Mouse (Mus musculus): ENCODE measurements around the gene Tbxa2r. TPM values are rescaled to one million over a fixed set of nuclear protein-coding genes. Genes with fewer than 3 reads are reported as not detected.

Gene Tbxa2r
- polyA plus RNA-seq, 1 experiment from 2014 or later, result 23.1 TPM

DNA sequence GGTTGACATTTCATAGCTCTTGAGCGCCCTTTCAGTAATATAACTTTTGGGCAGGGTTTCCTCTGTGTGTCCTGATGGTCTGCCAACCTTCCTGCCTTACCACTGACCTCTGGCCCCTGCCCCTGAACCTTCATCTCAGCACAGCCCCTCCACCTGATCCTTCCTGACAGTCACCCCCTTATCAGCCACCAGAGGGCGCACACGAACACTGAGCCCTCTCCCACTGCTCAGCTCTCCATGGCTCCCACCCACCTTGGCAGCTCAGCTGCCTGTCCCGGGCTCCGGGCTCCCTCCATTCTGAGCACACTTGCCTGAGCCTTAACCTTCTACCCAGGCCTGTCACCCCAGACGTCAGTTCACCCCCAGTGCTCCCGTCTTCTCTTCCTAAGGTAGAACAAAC is 39.3 kb upstream of the Tbxa2r start:
- H3K36me3 ChIP-seq (ENCODE audit: control insufficient read depth, insufficient read depth, low read length), result no peaks in the 10 kb centered on the region
- no peaks in the 10 kb centered on the region for H3K9me3 ChIP-seq (ENCODE audit: control insufficient read depth, low read depth, low read length)
- ATAC-seq (ENCODE audit: insufficient number of reproducible peaks, insufficient read depth, low FRiP score, low read depth), result no peak
- no peak overlapping the region for H3K4me3 ChIP-seq (ENCODE audit: low read depth, low read length)
- WGBS, result under 1% methylated on average over 7 of the region's 7 CpGs
- H3K4me1 ChIP-seq (ENCODE audit: control insufficient read depth, insufficient read depth, low read length), result peaks cover 15% of the 10 kb centered on the region
- no peak overlapping the region for H3K9ac ChIP-seq (replicated peaks; ENCODE audit: low read depth, low read length)
- H3K4me2 ChIP-seq (replicated peaks; ENCODE audit: low read depth, low read length), result peak overlapping the region; percentile 27; the same call in 1 of the 2 replicates
- H3K27me3 ChIP-seq (ENCODE audit: control insufficient read depth, insufficient read depth, low read length), result peaks cover 9% of the 10 kb centered on the region; the same call in 1 of the 2 replicates
- H3K27ac ChIP-seq (ENCODE audit: low read length), result no peak overlapping the region

DNA sequence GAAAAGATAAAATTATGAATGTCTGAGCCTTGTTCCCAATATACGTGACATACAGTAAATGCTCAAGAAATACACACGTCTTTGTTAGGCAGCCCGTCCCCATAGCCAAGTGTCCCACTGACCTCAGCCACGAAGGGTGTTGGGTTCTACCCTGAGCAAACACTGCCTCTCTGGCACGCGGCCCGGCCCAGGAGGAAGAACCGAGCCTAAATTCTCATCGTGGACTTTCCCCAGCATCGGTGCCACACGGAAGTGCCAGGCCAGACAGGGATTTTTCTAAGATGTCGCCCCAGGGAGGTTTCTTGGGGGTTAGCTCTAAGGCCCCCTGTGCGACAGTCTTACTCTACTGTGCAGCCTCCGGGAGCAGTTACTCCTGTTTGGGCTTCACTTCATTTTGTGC is 38.7 kb upstream of the Tbxa2r start:
- ATAC-seq (ENCODE audit: insufficient number of reproducible peaks, insufficient read depth, low FRiP score, low read depth), result no peak
- Histone ChIP-seq H3K4me3 (ENCODE audit: low read depth, low read length) (no peak overlapping the region), H3K9me3 (ENCODE audit: control insufficient read depth, low read depth, low read length) (no peaks in the 10 kb centered on the region), H3K4me2 (replicated peaks; ENCODE audit: low read depth, low read length) (peak overlapping the region; percentile 27), H3K27me3 (ENCODE audit: control insufficient read depth, insufficient read depth, low read length) (peaks cover 6% of the 10 kb centered on the region; the same call in 1 of the 2 replicates), H3K36me3 (ENCODE audit: control insufficient read depth, insufficient read depth, low read length) (no peaks in the 10 kb centered on the region), H3K9ac (replicated peaks; ENCODE audit: low read depth, low read length) (no peak overlapping the region), H3K4me1 (ENCODE audit: control insufficient read depth, insufficient read depth, low read length) (peaks cover 20% of the 10 kb centered on the region), H3K27ac (ENCODE audit: low read length) (no peak overlapping the region)
- 55% methylated on average over 14 of the region's 14 CpGs for WGBS

DNA sequence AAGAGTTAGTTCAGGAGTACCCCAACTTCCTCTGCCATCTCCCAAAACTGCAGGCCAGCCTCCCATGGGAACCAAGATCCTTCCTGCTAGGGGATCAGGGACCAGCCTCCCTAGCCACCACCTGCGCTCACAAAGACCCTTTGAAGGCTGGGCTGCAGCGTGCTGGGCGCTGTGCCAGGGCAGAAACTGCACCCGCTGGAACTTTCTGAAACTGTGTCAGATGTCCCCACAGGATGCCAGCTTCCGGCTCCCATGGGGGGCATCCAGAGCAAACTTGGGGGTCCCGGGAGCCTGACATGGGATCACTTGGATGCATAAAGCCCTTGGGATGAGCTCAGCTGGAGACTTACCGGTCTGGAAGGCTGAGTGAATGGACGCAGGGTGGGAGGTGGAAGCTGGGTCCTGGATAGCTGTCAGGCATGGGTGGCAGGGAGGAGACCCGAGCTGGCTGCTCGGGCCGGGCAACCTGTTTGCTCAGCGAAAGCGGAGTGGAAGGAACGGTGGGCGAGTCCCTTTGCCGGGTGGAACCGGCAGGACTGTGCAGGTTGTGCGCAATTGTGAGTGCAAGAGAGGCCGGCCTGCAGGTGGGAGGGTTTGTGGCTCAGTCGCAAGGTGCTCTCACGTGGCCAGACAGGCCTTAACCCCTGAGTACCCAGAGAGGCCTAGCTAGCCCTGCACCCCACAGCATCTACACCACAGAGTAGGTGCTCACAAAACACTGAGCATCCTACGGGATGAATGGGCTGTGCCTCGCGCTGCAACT is 37.7 kb upstream of the Tbxa2r start:
- H3K36me3 ChIP-seq (ENCODE audit: control insufficient read depth, insufficient read depth, low read length), result no peaks in the 10 kb centered on the region
- H3K4me2 ChIP-seq (replicated peaks; ENCODE audit: low read depth, low read length), result peak overlapping the region; percentile 27
- 13% methylated on average over 24 of the region's 24 CpGs for WGBS
- H3K4me1 ChIP-seq (ENCODE audit: control insufficient read depth, insufficient read depth, low read length), result peaks cover 23% of the 10 kb centered on the region
- H3K9me3 ChIP-seq (ENCODE audit: control insufficient read depth, low read depth, low read length), result no peaks in the 10 kb centered on the region
- H3K4me3 ChIP-seq (ENCODE audit: low read depth, low read length), result peak overlapping the region; percentile 18
- H3K9ac ChIP-seq (replicated peaks; ENCODE audit: low read depth, low read length), result 0 out of 2 replicates have a peak overlapping the region, but pooled peaks have one; percentile 4
- ATAC-seq (ENCODE audit: insufficient number of reproducible peaks, insufficient read depth, low FRiP score, low read depth), result no peak
- H3K27me3 ChIP-seq (ENCODE audit: control insufficient read depth, insufficient read depth, low read length), result no peaks in the 10 kb centered on the region; the same call in 1 of the 2 replicates
- H3K27ac ChIP-seq (ENCODE audit: low read length), result peak overlapping the region; percentile 27

DNA sequence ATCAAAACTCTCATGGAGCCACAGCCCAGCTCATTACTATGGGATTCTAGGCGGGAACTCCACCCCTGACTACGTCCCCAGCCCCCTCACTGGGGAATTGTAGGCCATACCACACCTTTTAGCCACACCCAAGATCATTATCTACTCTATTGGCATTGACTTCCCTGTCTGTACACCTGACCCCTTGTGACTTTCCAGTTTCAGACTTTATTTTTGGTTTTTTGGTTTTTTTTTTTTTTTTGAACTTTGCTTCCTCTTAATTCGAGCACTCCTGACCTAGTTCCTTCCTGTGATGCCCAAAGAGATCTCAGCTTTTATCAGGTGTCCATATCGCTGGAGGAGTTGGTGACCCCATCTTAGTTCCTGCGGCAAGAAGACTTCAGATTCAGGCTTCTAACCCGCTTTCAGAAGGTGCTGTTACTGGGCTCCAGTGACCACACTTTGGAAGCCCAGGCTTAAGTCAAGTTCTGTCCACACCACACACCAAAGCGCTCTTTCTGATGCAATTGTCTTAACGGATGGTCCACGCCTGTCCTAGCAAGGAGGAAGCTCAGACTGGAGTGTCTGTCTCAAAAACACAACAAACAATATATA is 36.9 kb upstream of the Tbxa2r start, which contains the start of gene Tjp3:
Gene Tjp3 (minus strand): TSS at position 71 of the 594 bp plus-strand sequence.
- 64% methylated on average over 9 of the region's 9 CpGs for WGBS
- H3K9me3 ChIP-seq (ENCODE audit: control insufficient read depth, low read depth, low read length), result no peaks in the 10 kb centered on the region
- H3K9ac ChIP-seq (replicated peaks; ENCODE audit: low read depth, low read length), result 0 out of 2 replicates have a peak within 1 kb of the TSS, but pooled peaks have one; percentile 4
- peaks cover 23% of the 10 kb centered on the region for H3K4me1 ChIP-seq (ENCODE audit: control insufficient read depth, insufficient read depth, low read length)
- ATAC-seq (ENCODE audit: insufficient number of reproducible peaks, insufficient read depth, low FRiP score, low read depth), result no peak
- no peaks in the 10 kb centered on the region; the same call in 1 of the 2 replicates for H3K27me3 ChIP-seq (ENCODE audit: control insufficient read depth, insufficient read depth, low read length)
- H3K27ac ChIP-seq (ENCODE audit: low read length), result peak within 1 kb of the TSS; percentile 27
- no peaks in the 10 kb centered on the region for H3K36me3 ChIP-seq (ENCODE audit: control insufficient read depth, insufficient read depth, low read length)
- H3K4me3 ChIP-seq (ENCODE audit: low read depth, low read length), result peak within 1 kb of the TSS; percentile 82
- H3K4me2 ChIP-seq (replicated peaks; ENCODE audit: low read depth, low read length), result peak within 1 kb of the TSS; percentile 27

DNA sequence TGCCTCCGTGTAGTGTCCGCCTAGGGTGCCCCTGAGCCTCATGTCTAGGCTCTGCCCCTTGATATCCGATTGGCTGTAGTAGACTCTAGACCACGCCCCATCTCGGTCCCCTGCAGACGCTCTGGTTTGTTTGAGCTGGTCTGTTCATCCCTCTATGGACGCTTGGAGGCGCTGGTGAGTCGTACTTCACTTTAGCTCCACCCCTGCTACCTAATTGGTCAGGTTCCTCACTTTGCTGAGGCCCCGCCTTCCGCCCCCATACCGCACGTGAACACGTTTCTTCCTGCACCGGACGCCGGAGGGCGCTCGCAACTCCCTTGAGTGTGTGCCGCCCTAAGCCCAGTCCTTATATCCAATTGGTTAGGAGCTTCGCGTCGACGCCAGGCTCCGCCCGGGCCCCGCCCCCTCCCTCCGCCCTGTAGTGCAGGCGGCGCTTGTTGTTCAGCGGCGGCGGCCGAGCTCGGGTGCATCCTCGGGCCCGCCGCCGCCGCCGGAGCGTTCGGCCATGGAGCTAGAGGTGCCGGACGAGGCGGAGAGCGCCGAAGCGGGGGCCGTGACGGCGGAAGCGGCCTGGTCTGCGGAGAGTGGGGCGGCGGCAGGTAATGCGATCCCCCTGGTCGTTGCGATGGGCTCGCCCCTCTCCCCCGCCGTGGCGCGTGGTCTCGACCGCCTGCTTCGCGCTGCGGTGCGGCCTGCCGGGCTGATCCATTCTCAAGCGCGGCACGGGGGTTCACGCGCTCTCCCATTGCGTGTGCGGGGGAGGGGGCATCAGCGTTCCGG is 35.8 kb upstream of the Tbxa2r start, which contains the start of gene Pip5k1c:
Gene Pip5k1c (plus strand): TSS at position 410 of the 780 bp plus-strand sequence.
- Histone ChIP-seq H3K36me3 (ENCODE audit: control insufficient read depth, insufficient read depth, low read length) (no peaks in the 10 kb centered on the region), H3K4me2 (replicated peaks; ENCODE audit: low read depth, low read length) (peak within 1 kb of the TSS; percentile 99), H3K27ac (ENCODE audit: low read length) (peak within 1 kb of the TSS; percentile 83), H3K4me1 (ENCODE audit: control insufficient read depth, insufficient read depth, low read length) (peaks cover 23% of the 10 kb centered on the region), H3K9me3 (ENCODE audit: control insufficient read depth, low read depth, low read length) (no peaks in the 10 kb centered on the region), H3K4me3 (ENCODE audit: low read depth, low read length) (peak within 1 kb of the TSS; percentile 82), H3K27me3 (ENCODE audit: control insufficient read depth, insufficient read depth, low read length) (no peaks in the 10 kb centered on the region; the same call in 1 of the 2 replicates), H3K9ac (replicated peaks; ENCODE audit: low read depth, low read length) (peak within 1 kb of the TSS; percentile 68)
- ATAC-seq (ENCODE audit: insufficient number of reproducible peaks, insufficient read depth, low FRiP score, low read depth), result peak; percentile 95
- under 1% methylated on average over 75 of the region's 80 CpGs for WGBS

DNA sequence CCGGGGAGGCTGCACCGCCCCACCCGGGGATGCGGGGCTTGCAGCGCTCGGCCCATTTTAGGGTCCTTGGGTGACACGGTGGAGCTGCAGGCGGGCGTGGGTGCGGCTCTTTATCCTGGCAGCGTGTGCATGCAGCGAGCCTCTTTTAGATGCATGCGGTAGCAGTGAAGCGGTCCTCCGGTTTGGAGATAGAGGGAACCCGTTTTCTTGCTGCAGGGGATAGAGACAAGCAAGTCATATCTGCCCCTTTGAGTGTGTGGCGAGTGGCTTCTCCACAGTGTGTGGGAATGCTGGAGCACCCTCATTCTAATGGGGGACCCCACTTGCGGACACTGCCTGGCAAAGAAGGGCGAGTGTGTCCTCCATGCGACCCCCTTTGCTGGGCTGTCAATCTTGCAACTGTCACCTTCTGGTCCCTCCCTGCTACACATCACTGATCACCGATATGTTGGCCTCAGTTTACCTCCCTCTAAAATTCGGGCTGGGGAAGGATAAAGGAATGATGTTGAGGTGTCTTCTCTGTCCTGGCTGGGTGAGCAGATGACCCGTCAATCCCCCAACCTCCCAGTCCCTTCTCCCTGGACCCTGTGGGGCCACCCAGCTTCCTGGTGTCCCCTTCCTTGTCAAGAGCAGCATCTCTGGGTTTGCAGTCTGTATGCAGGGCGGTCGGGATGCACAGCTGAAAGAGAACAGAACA is 35.0 kb upstream of the Tbxa2r start:
- no peak for ATAC-seq (ENCODE audit: insufficient number of reproducible peaks, insufficient read depth, low FRiP score, low read depth)
- H3K4me2 ChIP-seq (replicated peaks; ENCODE audit: low read depth, low read length), result peak overlapping the region; percentile 99

DNA sequence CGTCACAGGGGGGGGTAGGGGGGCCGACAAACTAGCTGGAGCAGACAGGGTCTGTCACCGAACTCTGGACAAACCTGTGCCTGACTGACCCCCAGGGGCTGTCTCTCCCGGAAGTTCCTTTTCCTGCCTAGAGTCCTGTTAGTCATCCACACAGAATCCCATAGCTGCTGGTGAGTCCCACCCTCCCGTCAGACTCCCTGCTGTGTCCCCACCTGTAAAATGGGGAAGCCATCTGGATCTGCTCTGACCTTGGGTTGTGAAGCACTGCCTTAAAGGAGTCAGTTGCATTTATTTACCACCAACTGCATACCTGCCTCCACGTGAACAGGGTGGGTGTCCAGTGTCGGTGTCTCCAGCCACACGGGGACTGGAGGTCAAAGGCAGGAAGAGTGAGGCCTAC is 34.1 kb upstream of the Tbxa2r start:
- H3K4me3 ChIP-seq (ENCODE audit: low read depth, low read length), result peak overlapping the region; percentile 82; the same call in 1 of the 2 replicates
- 48% methylated on average over 8 of the region's 8 CpGs for WGBS
- no peaks in the 10 kb centered on the region for H3K9me3 ChIP-seq (ENCODE audit: control insufficient read depth, low read depth, low read length)
- peak overlapping the region; percentile 68; the same call in 1 of the 2 replicates for H3K9ac ChIP-seq (replicated peaks; ENCODE audit: low read depth, low read length)
- ATAC-seq (ENCODE audit: insufficient number of reproducible peaks, insufficient read depth, low FRiP score, low read depth), result no peak
- H3K4me2 ChIP-seq (replicated peaks; ENCODE audit: low read depth, low read length), result peak overlapping the region; percentile 99
- H3K27ac ChIP-seq (ENCODE audit: low read length), result no peak overlapping the region
- no peaks in the 10 kb centered on the region; the same call in 1 of the 2 replicates for H3K27me3 ChIP-seq (ENCODE audit: control insufficient read depth, insufficient read depth, low read length)
- peaks cover 19% of the 10 kb centered on the region for H3K4me1 ChIP-seq (ENCODE audit: control insufficient read depth, insufficient read depth, low read length)
- H3K36me3 ChIP-seq (ENCODE audit: control insufficient read depth, insufficient read depth, low read length), result no peaks in the 10 kb centered on the region

More for the DNA sequence above, 35.0 kb upstream of the Tbxa2r start:
- H3K9ac ChIP-seq (replicated peaks; ENCODE audit: low read depth, low read length), result peak overlapping the region; percentile 68
- 2% methylated on average over 25 of the region's 25 CpGs for WGBS
- no peaks in the 10 kb centered on the region; the same call in 1 of the 2 replicates for H3K27me3 ChIP-seq (ENCODE audit: control insufficient read depth, insufficient read depth, low read length)
- peak overlapping the region; percentile 82 for H3K4me3 ChIP-seq (ENCODE audit: low read depth, low read length)
- peaks cover 19% of the 10 kb centered on the region for H3K4me1 ChIP-seq (ENCODE audit: control insufficient read depth, insufficient read depth, low read length)
- peak overlapping the region; percentile 83; the same call in 1 of the 2 replicates for H3K27ac ChIP-seq (ENCODE audit: low read length)
- H3K9me3 ChIP-seq (ENCODE audit: control insufficient read depth, low read depth, low read length), result no peaks in the 10 kb centered on the region
- no peaks in the 10 kb centered on the region for H3K36me3 ChIP-seq (ENCODE audit: control insufficient read depth, insufficient read depth, low read length)
